Mouse (Mus musculus): Measurements from ENCODE around the gene Krtap1-3. TPM values are rescaled to one million over a fixed set of nuclear protein-coding genes. Genes with fewer than 3 reads are reported as not detected.

The Krtap1-3 gene
- polyA plus RNA-seq, 1 experiment from 2014 or later, result not detected

DNA sequence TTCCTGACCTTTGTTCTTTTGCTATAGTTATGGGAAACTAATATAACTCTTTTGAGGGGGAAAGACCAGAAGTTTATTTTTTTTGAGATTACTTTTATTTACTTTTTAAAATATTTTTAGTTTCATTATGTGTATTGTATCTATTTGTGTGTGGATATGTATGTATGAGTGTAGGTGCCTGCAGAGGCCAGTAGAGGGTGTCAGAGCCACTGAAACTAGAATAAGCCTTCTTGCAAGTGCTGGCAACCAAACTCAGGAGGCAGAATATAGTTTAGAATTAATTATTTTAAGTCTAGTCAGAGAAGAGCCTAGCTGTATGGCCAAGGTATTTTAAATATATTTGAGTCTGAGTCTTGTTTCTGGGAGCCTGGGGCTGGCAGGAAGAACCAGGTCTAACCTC is 43.2 kb downstream of the Krtap1-3 start:
- H3K4me2 ChIP-seq, result no peak overlapping the region
- no peaks in the 10 kb centered on the region for H3K4me1 ChIP-seq (ENCODE audit: control insufficient read depth, insufficient read depth, low read length)
- no peaks in the 10 kb centered on the region for H3K27me3 ChIP-seq (ENCODE audit: control insufficient read depth, insufficient read depth, low read length)
- no peaks in the 10 kb centered on the region for H3K36me3 ChIP-seq (ENCODE audit: control insufficient read depth, insufficient read depth, low read length)
- no peak for ATAC-seq (replicated peaks; ENCODE audit: insufficient number of reproducible peaks, low FRiP score, low TSS enrichment)
- no peaks in the 10 kb centered on the region for H3K9me3 ChIP-seq (replicated peaks; ENCODE audit: control insufficient read depth, low read length)
- H3K4me3 ChIP-seq (ENCODE audit: low read depth, low read length), result no peak overlapping the region
- no peak overlapping the region for H3K27ac ChIP-seq (ENCODE audit: low read depth, low read length)
- H3K9ac ChIP-seq (ENCODE audit: low read depth, low read length), result no peak overlapping the region

Other genes with a start within 250 kb of the Krtap1-3 start
- gene Krt27, start 240.2 kb downstream of the Krtap1-3 start, polyA plus RNA-seq (2014; fragmentation: Nextera tagmentation; extraction: Ambion mirVana), result not detected in 2 replicates
- gene Krt28, start 216.4 kb downstream of the Krtap1-3 start, polyA plus RNA-seq (2014; fragmentation: Nextera tagmentation; extraction: Ambion mirVana), result 0.16 TPM in 1 of 2 replicates, not detected in the other
- 12.9 and 14.9 TPM in 2 replicates for gene Krt10, start 202.0 kb downstream of the Krtap1-3 start, polyA plus RNA-seq (2014; fragmentation: Nextera tagmentation; extraction: Ambion mirVana)
- not detected in 2 replicates for gene Krt12, start 169.1 kb downstream of the Krtap1-3 start, polyA plus RNA-seq (2014; fragmentation: Nextera tagmentation; extraction: Ambion mirVana)
- gene Krt20, start 153.2 kb downstream of the Krtap1-3 start, polyA plus RNA-seq (2014; fragmentation: Nextera tagmentation; extraction: Ambion mirVana), result 3.7 and 5.4 TPM in 2 replicates
- 0.43 and 0.51 TPM in 2 replicates for gene Krt23, start 98.2 kb downstream of the Krtap1-3 start, polyA plus RNA-seq (2014; fragmentation: Nextera tagmentation; extraction: Ambion mirVana)
- not detected in 2 replicates for gene Krt39, start 70.0 kb downstream of the Krtap1-3 start, polyA plus RNA-seq (2014; fragmentation: Nextera tagmentation; extraction: Ambion mirVana)
- not detected in 2 replicates for gene Krt40, start 48.2 kb downstream of the Krtap1-3 start, polyA plus RNA-seq (2014; fragmentation: Nextera tagmentation; extraction: Ambion mirVana)
- not detected in 2 replicates for gene Krtap3-3, start 40.5 kb downstream of the Krtap1-3 start, polyA plus RNA-seq (2014; fragmentation: Nextera tagmentation; extraction: Ambion mirVana)
- not detected in 2 replicates for gene Krtap3-2, start 34.5 kb downstream of the Krtap1-3 start, polyA plus RNA-seq (2014; fragmentation: Nextera tagmentation; extraction: Ambion mirVana)
- gene Gm11939, start 31.9 kb downstream of the Krtap1-3 start, polyA plus RNA-seq (2014; fragmentation: Nextera tagmentation; extraction: Ambion mirVana), result not detected in 2 replicates
- gene Krtap3-1, start 24.7 kb downstream of the Krtap1-3 start, polyA plus RNA-seq (2014; fragmentation: Nextera tagmentation; extraction: Ambion mirVana), result not detected in 2 replicates
- gene Krtap1-5, start 10.3 kb downstream of the Krtap1-3 start, polyA plus RNA-seq (2014; fragmentation: Nextera tagmentation; extraction: Ambion mirVana), result not detected in 2 replicates
- gene Krtap1-4, start 7.7 kb downstream of the Krtap1-3 start, polyA plus RNA-seq (2014; fragmentation: Nextera tagmentation; extraction: Ambion mirVana), result not detected in 2 replicates
- not detected in 2 replicates for gene Krtap9-3, start 6.8 kb upstream of the Krtap1-3 start, polyA plus RNA-seq (2014; fragmentation: Nextera tagmentation; extraction: Ambion mirVana)
- gene Gm11938, start 12.0 kb upstream of the Krtap1-3 start, polyA plus RNA-seq (2014; fragmentation: Nextera tagmentation; extraction: Ambion mirVana), result not detected in 2 replicates
- not detected in 2 replicates for gene Gm11937, start 18.9 kb upstream of the Krtap1-3 start, polyA plus RNA-seq (2014; fragmentation: Nextera tagmentation; extraction: Ambion mirVana)
- not detected in 2 replicates for gene Krtap2-4, start 23.5 kb upstream of the Krtap1-3 start, polyA plus RNA-seq (2014; fragmentation: Nextera tagmentation; extraction: Ambion mirVana)
- not detected in 2 replicates for gene Gm11562, start 29.1 kb upstream of the Krtap1-3 start, polyA plus RNA-seq (2014; fragmentation: Nextera tagmentation; extraction: Ambion mirVana)
- gene Krtap4-1, start 36.9 kb upstream of the Krtap1-3 start, polyA plus RNA-seq (2014; fragmentation: Nextera tagmentation; extraction: Ambion mirVana), result not detected in 2 replicates
- gene Krtap4-2, start 43.7 kb upstream of the Krtap1-3 start, polyA plus RNA-seq (2014; fragmentation: Nextera tagmentation; extraction: Ambion mirVana), result not detected in 2 replicates
- not detected in 2 replicates for gene Krtap4-7, start 52.8 kb upstream of the Krtap1-3 start, polyA plus RNA-seq (2014; fragmentation: Nextera tagmentation; extraction: Ambion mirVana)
- not detected in 2 replicates for gene Gm11555, start 58.9 kb upstream of the Krtap1-3 start, polyA plus RNA-seq (2014; fragmentation: Nextera tagmentation; extraction: Ambion mirVana)
- not detected in 2 replicates for gene Gm11563, start 67.6 kb upstream of the Krtap1-3 start, polyA plus RNA-seq (2014; fragmentation: Nextera tagmentation; extraction: Ambion mirVana)
- not detected in 2 replicates for gene Krtap4-6, start 74.6 kb upstream of the Krtap1-3 start, polyA plus RNA-seq (2014; fragmentation: Nextera tagmentation; extraction: Ambion mirVana)
- gene Gm14190, start 99.4 kb upstream of the Krtap1-3 start, polyA plus RNA-seq (2014; fragmentation: Nextera tagmentation; extraction: Ambion mirVana), result not detected in 2 replicates
- gene Gm14180, start 143.0 kb upstream of the Krtap1-3 start, polyA plus RNA-seq (2014; fragmentation: Nextera tagmentation; extraction: Ambion mirVana), result not detected in 2 replicates
- gene Gm11595, start 181.6 kb upstream of the Krtap1-3 start, polyA plus RNA-seq (2014; fragmentation: Nextera tagmentation; extraction: Ambion mirVana), result not detected in 2 replicates
- gene Krtap4-8, start 189.4 kb upstream of the Krtap1-3 start, polyA plus RNA-seq (2014; fragmentation: Nextera tagmentation; extraction: Ambion mirVana), result not detected in 2 replicates
- not detected in 2 replicates for gene Krtap4-9, start 193.9 kb upstream of the Krtap1-3 start, polyA plus RNA-seq (2014; fragmentation: Nextera tagmentation; extraction: Ambion mirVana)
- not detected in 2 replicates for gene Gm11596, start 202.1 kb upstream of the Krtap1-3 start, polyA plus RNA-seq (2014; fragmentation: Nextera tagmentation; extraction: Ambion mirVana)
- not detected in 2 replicates for gene Gm11569, start 207.6 kb upstream of the Krtap1-3 start, polyA plus RNA-seq (2014; fragmentation: Nextera tagmentation; extraction: Ambion mirVana)
- gene Gm11554, start 213.1 kb upstream of the Krtap1-3 start, polyA plus RNA-seq (2014; fragmentation: Nextera tagmentation; extraction: Ambion mirVana), result not detected in 2 replicates
- gene Krtap4-13, start 218.6 kb upstream of the Krtap1-3 start, polyA plus RNA-seq (2014; fragmentation: Nextera tagmentation; extraction: Ambion mirVana), result not detected in 2 replicates
- not detected in 2 replicates for gene Gm11564, start 224.3 kb upstream of the Krtap1-3 start, polyA plus RNA-seq (2014; fragmentation: Nextera tagmentation; extraction: Ambion mirVana)
- gene 2300003K06Rik, start 246.7 kb upstream of the Krtap1-3 start, polyA plus RNA-seq (2014; fragmentation: Nextera tagmentation; extraction: Ambion mirVana), result not detected in 2 replicates

All from heart, embryonic 11.5 days (tissue).